Mouse (Mus musculus): Measurements from ENCODE around the gene Ghdc. TPM values are rescaled to one million over a fixed set of nuclear protein-coding genes. Genes with fewer than 3 reads are reported as not detected.

Ghdc gene
- polyA plus RNA-seq, 1 experiment, result not detected

DNA sequence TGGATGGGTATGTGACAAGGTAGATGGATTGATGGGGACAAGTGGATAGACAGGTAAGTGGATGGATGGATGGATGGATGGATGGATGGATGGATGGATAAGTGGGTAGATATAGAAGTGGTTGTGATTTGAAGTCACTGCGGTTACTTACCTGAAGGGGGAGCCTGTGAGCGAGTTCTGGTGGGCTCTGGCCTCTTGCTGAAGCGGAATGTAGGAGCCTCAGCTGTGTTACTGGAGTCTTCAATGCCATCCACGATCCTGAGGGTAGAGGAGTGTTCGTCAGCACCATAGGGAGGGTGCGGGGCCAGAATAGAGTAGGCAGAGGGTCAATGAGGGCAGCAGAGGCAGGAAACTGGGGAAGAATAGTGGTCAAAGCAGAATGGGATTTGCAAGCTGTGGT is 25.7 kb downstream of the Ghdc start:
- WGBS, result 19% methylated on average over 6 of the region's 6 CpGs
- no peak overlapping the region for H3K27ac ChIP-seq (ENCODE audit: insufficient read depth, low read depth, low read length)
- H3K4me3 ChIP-seq (ENCODE audit: insufficient read depth, low read depth, low read length), result no peak overlapping the region
- peaks cover 23% of the 10 kb centered on the region for H3K4me1 ChIP-seq (ENCODE audit: control insufficient read depth, insufficient read depth, low read length)
- TF ChIP-seq POLR2A (IDR thresholded peaks at IDR 0.05; ENCODE audit: insufficient read depth, low read depth, low read length) (no peak), CTCF (IDR thresholded peaks at IDR 0.05; ENCODE audit: insufficient read depth, low read depth, low read length) (no peak)

DNA sequence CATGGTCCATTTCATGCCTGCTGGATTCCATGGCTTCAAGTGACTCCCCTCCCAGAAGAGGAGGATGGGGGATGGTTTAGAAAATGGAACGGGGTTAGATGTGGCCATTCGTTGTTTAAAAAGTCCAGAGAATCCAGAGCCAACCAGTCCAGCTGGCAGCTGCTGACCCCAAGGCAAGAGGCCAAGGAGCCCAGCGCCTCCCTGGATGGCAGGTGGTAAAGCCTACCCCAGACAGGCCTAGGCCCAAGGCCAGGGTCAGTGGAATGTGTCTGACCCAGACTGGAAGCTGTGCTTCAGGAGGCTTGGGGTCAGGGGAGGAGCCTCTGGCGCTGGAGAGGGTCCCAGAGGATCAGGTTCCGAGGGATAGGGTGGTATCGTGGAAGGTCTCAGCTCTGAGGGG is 29.4 kb downstream of the Ghdc start:
- WGBS, result 52% methylated on average over 6 of the region's 6 CpGs
- TF ChIP-seq CTCF (IDR thresholded peaks at IDR 0.05; ENCODE audit: insufficient read depth, low read depth, low read length) (no peak), POLR2A (IDR thresholded peaks at IDR 0.05; ENCODE audit: insufficient read depth, low read depth, low read length) (no peak)
- Histone ChIP-seq H3K4me1 (ENCODE audit: control insufficient read depth, insufficient read depth, low read length) (peaks cover 12% of the 10 kb centered on the region), H3K4me3 (ENCODE audit: insufficient read depth, low read depth, low read length) (no peak overlapping the region), H3K27ac (ENCODE audit: insufficient read depth, low read depth, low read length) (no peak overlapping the region)

GRCm38 (mm10) chr11:100738749-100739148 is 32.0 kb downstream of the Ghdc start:
- no peak overlapping the region for H3K27ac ChIP-seq (ENCODE audit: insufficient read depth, low read depth, low read length)
- WGBS, result 6% methylated on average over 5 of the region's 5 CpGs
- no peak for TF ChIP-seq POLR2A (IDR thresholded peaks at IDR 0.05; ENCODE audit: insufficient read depth, low read depth, low read length)
- TF ChIP-seq CTCF (IDR thresholded peaks at IDR 0.05; ENCODE audit: insufficient read depth, low read depth, low read length), result no peak

GRCm38 (mm10) chr11:100738066-100738604 is 32.6 kb downstream of the Ghdc start, which contains the start of gene Rab5c:
Gene Rab5c (minus strand): TSS chr11:100738215.
- no peak within 1 kb of the TSS for H3K27ac ChIP-seq (ENCODE audit: insufficient read depth, low read depth, low read length)
- peak within 1 kb of the TSS; percentile 75 for H3K4me3 ChIP-seq (ENCODE audit: insufficient read depth, low read depth, low read length)
- WGBS, result 1% methylated on average over 39 of the region's 39 CpGs
- TF ChIP-seq CTCF (IDR thresholded peaks at IDR 0.05; ENCODE audit: insufficient read depth, low read depth, low read length), result no peak
- TF ChIP-seq POLR2A (IDR thresholded peaks at IDR 0.05; ENCODE audit: insufficient read depth, low read depth, low read length), result peak; percentile 64
- peaks cover 11% of the 10 kb centered on the region for H3K4me1 ChIP-seq (ENCODE audit: control insufficient read depth, insufficient read depth, low read length)

More at GRCm38 (mm10) chr11:100738749-100739148, 32.0 kb downstream of the Ghdc start:
- H3K4me1 ChIP-seq (ENCODE audit: control insufficient read depth, insufficient read depth, low read length), result peaks cover 11% of the 10 kb centered on the region
- H3K4me3 ChIP-seq (ENCODE audit: insufficient read depth, low read depth, low read length), result no peak overlapping the region

DNA sequence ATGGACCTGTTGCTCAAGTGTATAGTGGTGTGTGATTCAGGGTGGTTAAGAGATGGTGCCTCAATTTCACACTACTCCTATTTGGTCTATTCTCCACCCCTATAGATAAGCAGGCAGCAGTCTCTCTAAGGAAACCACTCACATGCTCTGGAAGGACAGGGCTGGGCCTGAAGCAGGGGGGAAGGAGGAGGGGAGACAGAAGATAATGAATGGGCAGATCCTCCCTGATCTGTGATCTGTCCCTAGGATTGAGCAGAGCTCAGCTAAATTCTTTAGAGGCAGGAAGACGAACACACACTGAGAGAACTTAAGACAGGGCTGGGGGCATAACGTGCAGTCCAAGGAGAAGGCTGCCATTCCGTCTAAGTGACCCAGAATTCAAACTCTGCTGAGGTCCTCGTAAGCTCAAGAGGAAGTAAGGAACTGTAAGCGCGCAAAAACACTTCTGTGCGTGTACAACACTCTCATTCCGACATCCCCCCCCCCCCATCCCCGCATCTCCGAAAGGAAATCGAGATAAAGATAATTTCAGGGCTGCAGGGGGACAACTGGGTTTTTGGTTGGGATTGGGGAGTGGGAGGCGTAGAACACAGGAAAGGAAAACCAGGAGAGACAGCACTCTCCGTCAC is 33.5 kb downstream of the Ghdc start:
- H3K4me1 ChIP-seq (ENCODE audit: control insufficient read depth, insufficient read depth, low read length), result peaks cover 11% of the 10 kb centered on the region
- H3K27ac ChIP-seq (ENCODE audit: insufficient read depth, low read depth, low read length), result no peak overlapping the region
- under 1% methylated on average over 13 of the region's 13 CpGs for WGBS

GRCm38 (mm10) chr11:100736746-100737080 is 34.0 kb downstream of the Ghdc start:
- H3K4me3 ChIP-seq (ENCODE audit: insufficient read depth, low read depth, low read length), result no peak overlapping the region
- TF ChIP-seq POLR2A (IDR thresholded peaks at IDR 0.05; ENCODE audit: insufficient read depth, low read depth, low read length) (no peak), CTCF (IDR thresholded peaks at IDR 0.05; ENCODE audit: insufficient read depth, low read depth, low read length) (no peak)
- peaks cover 11% of the 10 kb centered on the region for H3K4me1 ChIP-seq (ENCODE audit: control insufficient read depth, insufficient read depth, low read length)
- H3K27ac ChIP-seq (ENCODE audit: insufficient read depth, low read depth, low read length), result no peak overlapping the region
- 78% methylated on average over 4 of the region's 4 CpGs for WGBS

More for the DNA sequence above, 33.5 kb downstream of the Ghdc start:
- TF ChIP-seq POLR2A (IDR thresholded peaks at IDR 0.05; ENCODE audit: insufficient read depth, low read depth, low read length), result no peak
- no peak for TF ChIP-seq CTCF (IDR thresholded peaks at IDR 0.05; ENCODE audit: insufficient read depth, low read depth, low read length)
- H3K4me3 ChIP-seq (ENCODE audit: insufficient read depth, low read depth, low read length), result peak overlapping the region; percentile 75

- 66% methylated on average over 14 of the region's 14 CpGs for WGBS
- no peak overlapping the region for H3K4me3 ChIP-seq (ENCODE audit: insufficient read depth, low read depth, low read length)
- peaks cover 11% of the 10 kb centered on the region for H3K4me1 ChIP-seq (ENCODE audit: control insufficient read depth, insufficient read depth, low read length)
- TF ChIP-seq CTCF (IDR thresholded peaks at IDR 0.05; ENCODE audit: insufficient read depth, low read depth, low read length), result no peak
- no peak for TF ChIP-seq POLR2A (IDR thresholded peaks at IDR 0.05; ENCODE audit: insufficient read depth, low read depth, low read length)
- H3K27ac ChIP-seq (ENCODE audit: insufficient read depth, low read depth, low read length), result no peak overlapping the region
Observed at GRCm38 (mm10) chr11:100735954-100736745, 34.6 kb downstream of the Ghdc start.

GRCm38 (mm10) chr11:100735134-100735865 is 35.5 kb downstream of the Ghdc start:
- 85% methylated on average over 9 of the region's 9 CpGs for WGBS
- TF ChIP-seq CTCF (IDR thresholded peaks at IDR 0.05; ENCODE audit: insufficient read depth, low read depth, low read length), result no peak
- no peak for TF ChIP-seq POLR2A (IDR thresholded peaks at IDR 0.05; ENCODE audit: insufficient read depth, low read depth, low read length)
- no peak overlapping the region for H3K27ac ChIP-seq (ENCODE audit: insufficient read depth, low read depth, low read length)
- no peak overlapping the region for H3K4me3 ChIP-seq (ENCODE audit: insufficient read depth, low read depth, low read length)
- peaks cover 15% of the 10 kb centered on the region for H3K4me1 ChIP-seq (ENCODE audit: control insufficient read depth, insufficient read depth, low read length)
